Mouse (Mus musculus) liver, embryonic 14 days (tissue): Measurements from ENCODE around the gene Btnl9. TPM values are rescaled to one million over a fixed set of nuclear protein-coding genes. Genes with fewer than 3 reads are reported as not detected.

Experiments used
- polyA plus RNA-seq: library from polyadenylated mRNA; depleted of rRNA; stranded (reverse); fragments of >200 nt; gene quantifications from 2 replicates; pipeline ENCODE4 v1.2.3, GENCODE M21; 2012; rRNA removed

Gene Btnl9
- 0.63 and 0.68 TPM in 2 replicates for polyA plus RNA-seq

DNA sequence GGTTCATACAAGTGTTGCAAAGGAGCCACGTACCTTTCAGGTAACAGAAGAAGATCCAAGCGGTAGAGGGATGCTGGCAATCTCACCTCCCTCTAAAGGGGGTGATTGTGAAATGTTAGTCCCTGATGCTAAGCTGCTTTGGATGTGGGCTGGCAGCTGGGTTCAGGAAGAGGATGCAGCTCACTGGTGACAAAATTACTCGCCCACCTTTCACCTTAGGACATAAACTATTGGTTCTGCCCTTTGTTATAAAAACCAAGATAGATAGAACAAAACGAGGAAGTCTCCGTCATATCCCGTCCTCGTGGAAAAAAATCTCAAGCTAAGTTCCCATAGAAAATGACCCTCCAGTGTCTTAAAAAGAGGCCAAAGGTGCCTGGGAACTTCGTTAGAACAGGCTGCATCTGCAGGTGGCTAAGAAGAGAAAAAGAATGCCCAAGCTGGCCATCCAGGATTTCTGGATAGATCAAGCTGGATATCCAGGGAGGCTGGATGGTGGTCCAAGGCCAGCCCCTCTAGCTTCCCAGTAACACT lies at the start of gene Btnl9:
Gene Btnl9, minus strand, starts transcription at position 205 of the 534 bp plus-strand sequence.

GRCm38 (mm10) chr11:49203129-49203768 lies 16.3 kb upstream of the Btnl9 start, which contains the start of gene Zfp62:
TSS of gene Zfp62 (plus strand) at chr11:49203292.

DNA sequence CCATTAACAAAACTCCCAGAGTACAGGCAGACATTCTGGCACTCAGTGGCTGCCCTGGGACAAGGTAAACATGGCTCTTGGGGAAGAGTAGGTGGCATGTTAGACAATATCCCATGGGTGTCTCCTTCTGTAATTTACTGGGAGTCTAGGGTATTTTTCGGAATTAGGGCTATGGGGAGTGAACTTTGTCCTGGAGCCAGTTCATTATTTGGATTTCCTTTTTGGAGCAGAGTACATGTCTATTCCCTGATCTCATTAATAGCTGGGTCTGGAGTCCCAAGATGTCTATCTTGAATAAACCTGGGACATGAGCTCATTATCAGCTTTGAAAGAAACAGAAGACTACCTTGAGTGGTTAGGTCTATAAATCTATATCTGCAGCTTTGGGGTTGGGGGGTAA lies 32.9 kb downstream of the Btnl9 start, which contains the start of gene Olfr1394:
Gene Olfr1394, plus strand, starts transcription at position 301 of the 400 bp plus-strand sequence.

GRCm38 (mm10) chr11:49141974-49142373 lies 45.0 kb downstream of the Btnl9 start, which contains the start of gene Olfr1395:
TSS of gene Olfr1395 (plus strand) at chr11:49142274.

Other genes with a start within 250 kb of the Btnl9 start
- gene Psme2b, start 241.0 kb downstream of the Btnl9 start, polyA plus RNA-seq: 0.66 and 1.5 TPM in 2 replicates
- gene Olfr56, start 208.3 kb downstream of the Btnl9 start, polyA plus RNA-seq: 0.15 and 0.20 TPM in 2 replicates
- gene 9930111J21Rik1, start 207.8 kb downstream of the Btnl9 start, polyA plus RNA-seq: 0.29 and 0.32 TPM in 2 replicates
- gene Gm12185, start 194.9 kb downstream of the Btnl9 start, polyA plus RNA-seq: 0.01 TPM in 2 replicates
- gene Tgtp1, start 193.0 kb downstream of the Btnl9 start, polyA plus RNA-seq: 0.50 and 0.55 TPM in 2 replicates
- 0.64 and 0.95 TPM in 2 replicates for gene 9930111J21Rik2, start 135.9 kb downstream of the Btnl9 start, polyA plus RNA-seq
- gene Tgtp2, start 123.0 kb downstream of the Btnl9 start, polyA plus RNA-seq: 0.33 and 0.53 TPM in 2 replicates
- gene Ifi47, start 110.6 kb downstream of the Btnl9 start, polyA plus RNA-seq: 3.7 and 4.6 TPM in 2 replicates
- gene Olfr1396, start 72.3 kb downstream of the Btnl9 start, polyA plus RNA-seq: 0.02 TPM in 1 of 2 replicates, not detected in the other
- gene Olfr1395, start 44.9 kb downstream of the Btnl9 start, polyA plus RNA-seq: not detected in 2 replicates
- gene Olfr1394, start 32.8 kb downstream of the Btnl9 start, polyA plus RNA-seq: not detected in 2 replicates
- 5.8 and 6.9 TPM in 2 replicates for gene Zfp62, start 16.1 kb upstream of the Btnl9 start, polyA plus RNA-seq
- gene Mgat1, start 57.0 kb upstream of the Btnl9 start, polyA plus RNA-seq: 22.4 and 25.0 TPM in 2 replicates
- gene Olfr1393, start 91.1 kb upstream of the Btnl9 start, polyA plus RNA-seq: 0.05 TPM in 2 replicates
- 0.01 TPM in 2 replicates for gene Olfr1392, start 98.1 kb upstream of the Btnl9 start, polyA plus RNA-seq
- gene Olfr10, start 117.6 kb upstream of the Btnl9 start, polyA plus RNA-seq: not detected in 2 replicates
- not detected in 2 replicates for gene Olfr1391, start 135.6 kb upstream of the Btnl9 start, polyA plus RNA-seq
- not detected in 2 replicates for gene Olfr1390, start 148.0 kb upstream of the Btnl9 start, polyA plus RNA-seq
- gene Olfr1389, start 235.9 kb upstream of the Btnl9 start, polyA plus RNA-seq: not detected in 2 replicates
- gene Olfr1388, start 249.5 kb upstream of the Btnl9 start, polyA plus RNA-seq: 0.14 TPM in 2 replicates